Mouse (Mus musculus) left cerebral cortex, adult 2 months (tissue): ENCODE data around the gene Gpr137c. TPM values are rescaled to one million over a fixed set of nuclear protein-coding genes. Genes with fewer than 3 reads are reported as not detected.

Experiments
- DNase-seq, 2 experiments: peaks; one replicate each; pipeline ENCODE4 v3.0.0; 2021 to 2022; ENCODE audit warnings: low spot score in 2 of 2, mixed read lengths in 1 of 2; ENCODE audit errors: extremely low spot score in 1 of 2
- H3K27ac ChIP-seq: fragments of 200-600 bp; 2 replicates; pipeline ENCODE4 v1.8.1; 2022
- H3K4me3 ChIP-seq: fragments of 200-600 bp; 2 replicates; pipeline ENCODE4 v1.8.1; 2022
- CTCF ChIP-seq: fragments of 200-600 bp; IDR thresholded peaks from 2 replicates; pipeline ENCODE4 v1.8.1; 2022; ENCODE audit warnings: antibody characterized with exemption, mild to moderate bottlenecking, moderate library complexity
- intact Hi-C: fragments of 180-260 bp; cut with DNase I; formaldehyde crosslinking; loops from one replicate; pipeline ENCODE4 v1.15.1; 2025
- total RNA-seq, 2 experiments: library from RNA; stranded (reverse); gene quantifications; 2 replicates each; pipeline ENCODE4 v1.2.3; 2021

The Gpr137c gene
- total RNA-seq, 2 experiments from 2014 or later = 33.8 to 35.3 TPM

DNA sequence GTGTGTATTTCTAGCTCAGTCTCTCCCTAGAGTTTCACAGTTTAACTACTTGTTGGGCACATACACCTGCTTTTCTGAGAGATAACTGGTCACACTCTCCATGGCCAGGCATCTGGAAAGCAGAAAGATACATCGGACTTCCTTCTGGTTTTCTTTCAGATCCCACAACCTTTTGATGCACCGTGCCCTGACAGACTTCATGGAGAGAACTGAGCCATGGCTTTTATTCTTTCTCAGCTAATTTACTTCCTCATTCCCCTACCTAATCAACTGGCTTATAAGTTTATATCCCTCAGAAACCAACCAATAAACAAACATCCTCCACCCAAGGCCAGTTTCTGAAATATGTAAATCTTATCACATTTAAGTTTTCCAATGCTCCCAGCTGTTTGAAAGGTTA is 102.9 kb downstream of the Gpr137c start:
- TF ChIP-seq CTCF = no peak
- Histone ChIP-seq H3K4me3 (no peak overlapping the region), H3K27ac (no peak overlapping the region)
- intact Hi-C loops = no loop called here
- no peak for DNase-seq

GRCm38 (mm10) chr14:45323320-45323719 is 103.8 kb downstream of the Gpr137c start:
- no peak for DNase-seq
- Histone ChIP-seq H3K27ac (no peak overlapping the region), H3K4me3 (no peak overlapping the region)
- TF ChIP-seq CTCF = no peak
- intact Hi-C loops = no loop called here

GRCm38 (mm10) chr14:45325471-45325870 is 106.0 kb downstream of the Gpr137c start:
- TF ChIP-seq CTCF = no peak
- H3K4me3 ChIP-seq = no peak overlapping the region
- intact Hi-C loops = no loop called here
- H3K27ac ChIP-seq = no peak overlapping the region
- no peak for DNase-seq

GRCm38 (mm10) chr14:45328072-45328713 is 108.7 kb downstream of the Gpr137c start:
- intact Hi-C loops = no loop called here

DNA sequence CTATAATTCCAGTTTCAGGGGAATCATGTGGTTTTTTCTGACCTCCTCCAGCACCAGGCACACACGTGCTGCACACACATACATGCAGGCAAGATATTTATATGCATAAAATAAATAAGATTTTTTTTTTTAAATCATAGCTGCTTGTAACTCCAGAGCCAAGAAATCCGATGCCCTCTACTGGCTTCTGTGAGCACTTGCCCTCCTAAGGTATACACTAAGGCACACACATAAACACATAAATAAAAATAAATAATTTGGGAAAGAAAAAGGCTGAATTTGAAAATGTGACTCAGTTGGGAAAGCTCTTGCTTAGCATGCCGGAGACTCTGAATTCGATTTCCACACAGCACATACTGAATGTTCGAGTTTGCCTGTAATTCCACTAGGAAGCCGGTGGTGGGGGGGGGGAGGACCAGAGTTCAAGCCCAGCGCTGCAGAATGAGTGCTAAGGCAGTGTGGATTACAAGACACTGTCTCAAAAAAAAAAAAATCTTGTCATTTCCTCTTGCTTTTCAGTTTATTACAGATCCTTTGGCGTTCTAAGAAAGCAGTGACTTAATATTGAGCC is 109.6 kb downstream of the Gpr137c start:
- TF ChIP-seq CTCF = no peak
- H3K4me3 ChIP-seq = peak overlapping the region; percentile 91
- intact Hi-C loops = loop anchor here (1.0 kb wide), 1 partner anchor 11 kb away; the partner anchor contains the start of gene Ero1l
- H3K27ac ChIP-seq = peak overlapping the region; percentile 51; the same call in 1 of the 2 replicates
- DNase-seq = no peak

More at GRCm38 (mm10) chr14:45328072-45328713, 108.7 kb downstream of the Gpr137c start:
- no peak overlapping the region for H3K27ac ChIP-seq
- no peak for TF ChIP-seq CTCF
- DNase-seq = no peak
- H3K4me3 ChIP-seq = no peak overlapping the region

- intact Hi-C loops = loop anchor here (1.0 kb wide), 1 partner anchor 11 kb away; the partner anchor contains the start of gene Ero1l
- peak within 1 kb of the TSS; percentile 91 for H3K4me3 ChIP-seq
- peak within 1 kb of the TSS; percentile 93 for H3K27ac ChIP-seq
- TF ChIP-seq CTCF = peak; percentile 94
- peak; percentile 88 to 92 for DNase-seq
Measured at GRCm38 (mm10) chr14:45329589-45330181, 110.2 kb downstream of the Gpr137c start, which contains the start of gene Psmc6. TSS of gene Psmc6 (plus strand) at chr14:45329788.

Other genes starting within 250 kb of the Gpr137c start
- under 1 TPM; 0.19 to 0.45 TPM for gene Ptger2, start 231.5 kb upstream of the Gpr137c start, total RNA-seq
- gene Txndc16, start 611 bp downstream of the Gpr137c start, total RNA-seq = 10 to 100 TPM; 65.6 to 66.5 TPM
- 10 to 100 TPM; 43.8 to 49.4 TPM for gene Ero1l, start 99.1 kb downstream of the Gpr137c start, total RNA-seq
- gene Psmc6, start 110.1 kb downstream of the Gpr137c start, total RNA-seq = 100 to 1,000 TPM in 1 of 2 experiments, 10 to 100 TPM in 1; 90.1 to 102 TPM
- 10 to 100 TPM; 11.0 to 14.3 TPM for gene Styx, start 131.4 kb downstream of the Gpr137c start, total RNA-seq
- gene Gnpnat1, start 185.2 kb downstream of the Gpr137c start, total RNA-seq = 10 to 100 TPM; 14.7 to 18.8 TPM